Mouse (Mus musculus): ENCODE data around the gene Slpi.

DNA sequence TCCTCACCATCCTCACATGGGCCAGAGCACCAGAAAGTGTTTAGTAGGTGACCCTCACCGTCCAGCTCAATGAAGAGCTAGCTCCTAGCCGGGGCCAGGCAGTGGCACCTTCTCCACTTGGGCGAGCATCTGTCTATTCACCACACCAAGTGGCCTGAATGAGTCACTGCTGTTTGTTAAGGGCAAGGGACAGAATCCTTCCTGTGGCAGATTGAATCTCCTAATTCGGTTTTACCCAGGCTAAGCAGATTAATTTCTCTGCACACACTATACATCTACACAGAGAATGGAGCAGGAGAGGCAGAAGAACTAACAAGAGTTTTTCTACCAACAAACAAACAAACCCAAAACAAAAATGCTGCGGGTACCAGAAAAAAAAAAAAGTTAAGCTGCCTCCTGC is 38.1 kb upstream of the Slpi start:
- TF ChIP-seq POLR2A (IDR thresholded peaks at IDR 0.05; ENCODE audit: low read depth, low read length) (no peak), CTCF (IDR thresholded peaks at IDR 0.05; ENCODE audit: extremely low read depth, insufficient read depth, insufficient read length, insufficient replicate concordance) (no peak)

All from spleen, adult 2 months (tissue).